Mouse (Mus musculus) adrenal gland, postnatal 14 days (tissue): ENCODE measurements around the gene Dnah12. TPM values are rescaled to one million over a fixed set of nuclear protein-coding genes. Genes with fewer than 3 reads are reported as not detected.
"Not testable (repeated sequence)": the region's sequence is repeated elsewhere in the genome, so short reads cannot be mapped to it uniquely, and the experiment has no call there.

Experiments
- DNase-seq: peaks from one replicate; pipeline ENCODE4 v3.0.0; 2021; ENCODE audit warnings: mixed read lengths
- microRNA-seq, 2 experiments: library from miRNA; unstranded; fragments of <30 nt; microRNA quantifications; one replicate each; pipeline ENCODE4 v1.2.0; 2021
- total RNA-seq: library from RNA; stranded (reverse); gene quantifications from 2 replicates; pipeline ENCODE4 v1.2.3, GENCODE M21; 2021

Gene Dnah12
- total RNA-seq, 1 experiment from 2014 or later: not detected

GRCm38 (mm10) chr14:26887244-26887643, 194.2 kb downstream of the Dnah12 start:
- no peak for DNase-seq

GRCm38 (mm10) chr14:26890777-26891176, 197.7 kb downstream of the Dnah12 start:
- DNase-seq: no peak

- DNase-seq: no peak
These were observed 201.3 kb downstream of the Dnah12 start, which contains the start of gene Asb14 for GRCm38 (mm10) chr14:26894392-26894791. Gene Asb14 (plus strand): TSS chr14:26894557.

- no peak for DNase-seq
These were observed 206.4 kb downstream of the Dnah12 start for GRCm38 (mm10) chr14:26899490-26899889.

DNA sequence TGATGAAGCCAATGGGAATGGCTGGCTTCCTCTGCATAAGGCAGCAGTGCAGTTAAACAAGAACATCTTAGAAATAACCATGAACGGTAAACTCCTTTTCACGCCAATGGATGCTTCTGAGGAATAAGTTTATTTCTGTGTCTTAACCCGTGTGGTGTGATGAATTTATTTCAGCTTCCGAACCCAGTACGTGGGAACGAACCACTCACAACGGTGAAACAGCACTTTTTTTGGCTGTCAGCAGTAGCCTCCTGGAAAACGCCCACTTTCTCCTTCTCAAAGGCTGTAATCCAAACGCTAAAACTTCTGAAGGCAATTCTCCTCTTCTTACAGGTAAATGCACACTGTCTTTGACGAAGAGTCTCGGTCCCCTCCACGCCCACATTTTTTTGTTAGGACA, 207.8 kb downstream of the Dnah12 start:
- DNase-seq: no peak

- no peak for DNase-seq
These were observed 214.3 kb downstream of the Dnah12 start for GRCm38 (mm10) chr14:26907401-26907800.

DNA sequence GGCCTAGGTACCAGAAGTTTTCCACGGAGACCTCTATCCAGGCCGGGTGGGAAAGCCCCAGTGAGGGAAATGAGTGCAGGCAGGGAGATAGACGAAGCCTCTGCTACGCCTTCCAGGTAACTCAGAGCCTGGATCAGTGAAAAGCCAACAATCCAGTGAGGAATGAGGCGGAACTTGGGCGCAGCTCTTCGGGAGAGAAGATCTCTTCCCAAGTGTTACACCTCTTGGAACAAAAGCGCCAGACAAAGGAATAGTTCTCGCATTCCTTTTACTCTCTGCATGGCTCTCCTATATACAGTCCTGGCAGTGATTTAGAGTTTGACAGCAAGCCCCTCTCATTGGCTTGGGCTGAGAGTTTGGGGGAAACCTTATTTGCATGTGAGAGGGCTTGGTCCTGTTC, 217.4 kb downstream of the Dnah12 start:
- DNase-seq: not testable (repeated sequence)

GRCm38 (mm10) chr14:26911201-26911600, 218.1 kb downstream of the Dnah12 start:
- peak; percentile 10 for DNase-seq

- no peak for DNase-seq
These were observed 218.8 kb downstream of the Dnah12 start for GRCm38 (mm10) chr14:26911826-26912225.

DNA sequence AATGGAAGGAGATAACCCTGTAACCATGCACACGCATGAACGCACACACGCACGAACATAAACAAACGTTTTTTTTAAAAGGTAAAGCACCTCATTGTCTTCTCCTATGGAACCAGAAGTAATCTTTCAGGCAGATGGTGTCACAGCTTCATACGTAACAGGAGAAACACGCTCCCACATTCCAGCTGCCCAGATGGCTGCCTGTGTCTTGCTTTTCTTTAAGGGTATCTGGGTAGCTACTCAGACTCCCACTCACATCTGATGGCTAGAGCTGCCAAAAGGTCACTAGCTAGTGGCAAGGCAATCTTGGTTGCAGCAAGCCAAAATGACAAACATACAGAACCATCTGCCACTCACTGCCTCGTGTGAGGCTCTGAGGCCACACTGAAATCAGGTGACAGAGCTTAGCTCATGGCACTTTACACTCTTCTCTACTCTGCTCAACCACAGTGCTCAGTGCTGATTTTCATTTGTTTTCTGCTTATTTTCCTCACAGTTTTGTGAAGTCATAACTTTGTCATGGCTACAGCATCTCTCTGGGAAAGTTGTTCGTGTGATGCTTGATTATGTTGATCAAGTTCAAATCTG, 220.7 kb downstream of the Dnah12 start:
- DNase-seq: no peak

DNA sequence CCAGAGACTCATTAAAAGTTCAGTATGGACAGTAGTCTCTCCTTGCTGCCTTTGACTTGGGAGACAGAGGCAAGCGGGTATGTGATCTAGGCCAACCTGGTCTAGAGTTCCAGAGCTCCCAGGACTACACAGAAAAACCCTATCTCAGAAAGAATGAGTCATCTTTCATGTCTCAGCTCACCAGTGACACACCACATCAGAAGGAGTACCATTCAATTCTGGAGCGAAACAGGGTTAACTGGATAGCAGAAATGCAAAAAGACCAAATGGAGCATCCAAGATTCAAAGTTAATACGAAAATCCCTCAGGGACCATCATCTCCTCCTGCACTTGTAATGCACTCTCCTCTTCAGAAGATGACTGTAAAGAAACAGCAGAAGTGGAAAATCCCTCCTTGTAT, 226.2 kb downstream of the Dnah12 start:
- DNase-seq: no peak

- DNase-seq: no peak
These were observed 230.8 kb downstream of the Dnah12 start for GRCm38 (mm10) chr14:26923702-26924421.

DNA sequence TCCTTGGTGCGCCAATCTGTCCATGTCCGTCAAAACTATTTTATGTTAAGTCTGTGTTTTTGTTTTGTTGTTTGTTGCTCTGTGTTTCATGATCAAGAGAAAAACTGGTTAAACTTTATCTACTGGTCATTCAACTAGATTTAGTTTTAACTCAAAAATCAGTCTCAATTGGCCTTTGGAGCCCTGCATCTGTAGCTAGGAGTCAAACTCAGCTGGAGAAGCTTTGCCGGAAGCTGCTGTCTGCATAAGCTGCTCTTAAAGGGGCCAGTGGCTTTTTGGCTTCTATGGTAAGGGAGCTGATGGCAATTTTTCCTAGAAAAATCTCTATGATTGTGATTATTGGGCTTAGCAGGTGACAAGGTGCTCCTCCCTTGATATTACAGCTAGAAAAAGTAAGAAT, 241.8 kb downstream of the Dnah12 start:
- no peak for DNase-seq

GRCm38 (mm10) chr14:26935558-26935957, 242.5 kb downstream of the Dnah12 start:
- no peak for DNase-seq

Small RNAs within 50 kb of the gene (microRNA-seq; reads per million reads assigned to microRNA genes)
- gene Mir7672: 0.43 to 0.76 reads per million in 2 experiments

Other genes with a start within 250 kb of the Dnah12 start
- gene Slmap, start 158.3 kb upstream of the Dnah12 start, total RNA-seq: 105 and 107 TPM in 2 replicates
- gene Dennd6a, start 119.4 kb upstream of the Dnah12 start, total RNA-seq: 32.5 and 37.0 TPM in 2 replicates
- gene Arf4, start 55.2 kb upstream of the Dnah12 start, total RNA-seq: 190 and 198 TPM in 2 replicates
- gene Pde12, start 23.4 kb upstream of the Dnah12 start, total RNA-seq: 9.0 and 10.1 TPM in 2 replicates
- not detected in 2 replicates for gene Asb14, start 201.3 kb downstream of the Dnah12 start, total RNA-seq